In the genomic region with DNA sequence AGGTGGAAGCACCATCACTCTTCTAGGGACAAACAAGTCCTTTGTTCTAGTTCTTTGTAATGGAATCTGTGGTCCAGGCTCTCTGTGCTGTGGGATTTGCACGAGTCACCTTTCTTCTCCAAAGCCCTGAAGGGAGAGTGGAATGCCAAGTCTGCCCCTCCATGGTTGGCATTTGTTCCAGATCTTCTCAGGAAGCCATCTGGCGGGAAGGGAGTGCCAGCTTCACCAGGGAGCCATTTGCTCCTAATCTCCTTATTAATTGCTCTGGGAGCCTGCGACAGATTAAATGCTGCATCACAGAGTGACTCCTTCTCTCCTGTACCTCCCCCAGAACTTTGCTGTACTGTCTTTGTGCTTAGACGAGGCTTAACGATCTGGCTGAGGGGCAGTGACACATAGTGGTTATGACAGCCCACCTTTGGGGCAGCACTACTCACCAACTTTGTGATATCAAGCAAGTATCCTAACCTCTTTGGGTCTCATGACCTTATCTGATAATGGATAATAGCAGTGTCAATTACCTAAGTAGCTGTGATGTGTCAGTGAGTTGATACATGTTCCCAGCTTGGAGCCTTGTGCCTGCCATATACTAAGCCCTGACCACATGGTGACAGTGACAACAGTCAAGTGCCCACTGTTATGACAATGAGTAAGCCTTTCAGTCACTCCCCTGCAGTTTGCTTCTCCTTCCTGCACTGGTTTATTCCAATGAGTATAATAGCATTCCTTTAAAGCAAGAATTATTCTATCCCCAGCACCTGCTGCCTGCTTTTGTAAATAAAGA, we compare ENCODE assay signal across 10 mouse cellular contexts. TPM values are rescaled to one million over a fixed set of nuclear protein-coding genes. Genes with fewer than 3 reads are reported as not detected.
DNase-seq lines count a peak whose midpoint lies in the region; ATAC-seq lines count a peak whose summit lies in the region.
"Had no signal": no experiment of that assay in that cellular context is flagged by ENCODE, and none has a peak within 500 bp of the region (broad histone marks: within the 10 kb centered on the region; RNA-seq: fewer than 3 reads in every experiment).

No protein-coding gene starts in this region.

- peaks cover 22% of the 10 kb centered on the region; the same call in 1 of the 2 replicates for H3K4me1 ChIP-seq in forebrain, embryonic 13.5 days
- H3K4me1 ChIP-seq in forebrain, embryonic 10.5 days, result peaks cover 4% of the 10 kb centered on the region; the same call in 1 of the 2 replicates
- no peaks in the 10 kb centered on the region for H3K4me1 ChIP-seq in kidney, embryonic 15.5 days

- no peak overlapping the region for H3K4me3 ChIP-seq in forebrain, embryonic 13.5 days
- H3K4me3 ChIP-seq in forebrain, embryonic 10.5 days, result no peak overlapping the region
- no peak overlapping the region for H3K4me3 ChIP-seq in kidney, embryonic 15.5 days (replicated peaks)
- H3K4me3 ChIP-seq: heart, embryonic 10.5 days had no signal

- H3K9me3 ChIP-seq in forebrain, embryonic 13.5 days (replicated peaks), result no peaks in the 10 kb centered on the region
- H3K9me3 ChIP-seq in forebrain, embryonic 10.5 days, result no peaks in the 10 kb centered on the region
- no peaks in the 10 kb centered on the region for H3K9me3 ChIP-seq in kidney, embryonic 15.5 days (replicated peaks)
- H3K9me3 ChIP-seq: heart, embryonic 10.5 days had no signal

- no peak overlapping the region for H3K4me2 ChIP-seq in forebrain, embryonic 13.5 days
- no peak overlapping the region for H3K4me2 ChIP-seq in kidney, embryonic 15.5 days

- H3K36me3 ChIP-seq in forebrain, embryonic 13.5 days (ENCODE audit: poor library complexity, severe bottlenecking), result no peaks in the 10 kb centered on the region
- H3K36me3 ChIP-seq in forebrain, embryonic 10.5 days (replicated peaks), result no peaks in the 10 kb centered on the region
- no peaks in the 10 kb centered on the region for H3K36me3 ChIP-seq in kidney, embryonic 15.5 days
- H3K36me3 ChIP-seq: heart, embryonic 10.5 days had no signal

- ATAC-seq in forebrain, embryonic 13.5 days, result peak; percentile 67
- ATAC-seq in kidney, embryonic 15.5 days (replicated peaks; ENCODE audit: low FRiP score), result no peak

- H3K27me3 ChIP-seq in forebrain, embryonic 13.5 days, result no peaks in the 10 kb centered on the region
- no peaks in the 10 kb centered on the region for H3K27me3 ChIP-seq in forebrain, embryonic 10.5 days (ENCODE audit: poor library complexity, severe bottlenecking)
- no peaks in the 10 kb centered on the region for H3K27me3 ChIP-seq in kidney, embryonic 15.5 days

- peak overlapping the region; percentile 78 for H3K27ac ChIP-seq in forebrain, embryonic 13.5 days
- H3K27ac ChIP-seq in forebrain, embryonic 10.5 days, result no peak overlapping the region
- H3K27ac ChIP-seq in kidney, embryonic 15.5 days, result no peak overlapping the region
- H3K27ac ChIP-seq: heart, embryonic 10.5 days had no signal

- WGBS in forebrain, embryonic 13.5 days, result 33% methylated on average over 5 of the region's 5 CpGs
- 60% methylated on average over 5 of the region's 5 CpGs for WGBS in forebrain, embryonic 10.5 days
- 61% methylated on average over 5 of the region's 5 CpGs for WGBS in kidney, embryonic 15.5 days

- DNase-seq in forebrain, embryonic 10.5 days (ENCODE audit: extremely low spot score, low spot score), result no peak
- DNase-seq in 3134 (ENCODE audit: extremely low read depth, insufficient read length, low spot score), result peak; percentile 14
- DNase-seq in cerebellum, adult 18-20 months, result peak; percentile 83 to 87
- peak; percentile 71 for DNase-seq in layer of hippocampus, adult 11-12 months (ENCODE audit: low spot score)
- no peak for DNase-seq in gastrocnemius, postnatal 10 days
- DNase-seq in thymus, postnatal 4 days, result no peak
- DNase-seq: spleen, adult 18-20 months had no signal

- no peak overlapping the region for H3K9ac ChIP-seq in forebrain, embryonic 13.5 days
- no peak overlapping the region for H3K9ac ChIP-seq in kidney, embryonic 15.5 days

RNA-seq across cellular contexts. Expression of gene D430042O09Rik, which starts 15.7 kb away (rescaled TPM):
- polyA plus RNA-seq in forebrain, embryonic 13.5 days (2015; fragmentation: Nextera tagmentation; extraction: Ambion mirVana), result 8.1 TPM in 2 replicates
- polyA plus RNA-seq in forebrain, embryonic 10.5 days (2016; fragmentation: Nextera tagmentation; extraction: Ambion mirVana), result 8.9 and 9.4 TPM in 2 replicates
- 1 to 10 TPM; 7.3 to 8.2 TPM for total RNA-seq in gastrocnemius, postnatal 10 days (2021)
- polyA plus RNA-seq in kidney, embryonic 15.5 days (2015; fragmentation: Nextera tagmentation; extraction: Ambion mirVana), result 9.3 and 10.1 TPM in 2 replicates

RNA-seq across cellular contexts. Expression of gene Gtf3c1, which starts 15.8 kb away (rescaled TPM):
- polyA plus RNA-seq in forebrain, embryonic 13.5 days (2015; fragmentation: Nextera tagmentation; extraction: Ambion mirVana), result 32.6 and 42.2 TPM in 2 replicates
- 43.5 and 46.6 TPM in 2 replicates for polyA plus RNA-seq in forebrain, embryonic 10.5 days (2016; fragmentation: Nextera tagmentation; extraction: Ambion mirVana)
- 10 to 100 TPM; 36.8 to 43.7 TPM for total RNA-seq in gastrocnemius, postnatal 10 days (2021)
- 28.2 and 30.6 TPM in 2 replicates for polyA plus RNA-seq in kidney, embryonic 15.5 days (2015; fragmentation: Nextera tagmentation; extraction: Ambion mirVana)

Comparison
In these comparisons a context has a peak if more than half of its experiments do, and no peak if none do; other contexts are left out.
1. DNase-seq: peak in 3134 (single experiment), cerebellum, adult 18-20 months (2 of 2) and layer of hippocampus, adult 11-12 months (single experiment); none in forebrain, embryonic 10.5 days (single experiment), gastrocnemius, postnatal 10 days (single experiment) and thymus, postnatal 4 days (single experiment).